Mouse (Mus musculus) right cerebral cortex, postnatal 25 days (tissue): ENCODE measurements around the gene Gdf11.

Source experiments
- DNase-seq: peaks from one replicate; pipeline ENCODE4 v3.0.0; 2022

Gene Gdf11

DNA sequence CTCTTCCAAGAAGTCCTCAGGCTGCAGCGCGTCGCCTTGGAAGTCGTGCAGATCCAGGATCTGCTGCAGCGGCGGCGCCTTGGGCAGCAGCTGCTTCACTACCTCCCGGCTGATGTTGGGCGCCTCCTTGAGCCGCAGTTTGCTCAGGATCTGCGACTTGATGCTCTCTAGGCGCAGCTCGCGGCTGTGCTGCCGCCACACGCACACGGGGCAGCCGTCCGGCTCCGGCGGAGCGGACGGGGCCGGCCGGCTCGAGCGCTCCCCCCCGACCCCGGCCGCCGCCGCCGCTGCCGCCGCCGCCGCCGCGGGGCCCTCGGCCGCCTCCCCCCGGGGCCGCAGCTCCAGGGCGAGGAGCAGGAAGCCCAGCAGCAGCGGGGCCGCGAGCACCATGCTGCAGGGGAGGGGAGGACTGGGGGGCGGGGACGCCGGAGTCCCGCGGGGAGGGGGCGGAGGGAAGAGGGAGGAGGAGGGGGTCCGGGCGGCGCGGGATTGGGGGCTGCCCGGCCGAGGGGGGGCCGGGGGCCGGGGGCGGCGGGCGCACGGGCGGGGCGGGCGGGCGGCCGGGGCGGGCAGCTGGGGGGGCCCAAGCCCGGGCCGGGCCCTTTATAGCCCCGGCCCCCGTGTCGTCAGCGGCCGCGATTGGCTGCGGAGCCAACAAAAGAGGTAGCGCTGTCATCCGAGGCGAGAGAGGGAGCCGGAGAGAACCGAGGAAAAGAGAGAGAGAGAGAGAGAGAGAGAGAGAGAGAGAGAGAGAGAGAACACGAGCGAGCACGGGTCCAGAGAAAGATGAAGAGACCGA lies at the start of gene Gdf11:
Gdf11 (minus strand) TSS at position 423 of the 799 bp plus-strand sequence.
- DNase-seq, result peak; percentile 49

DNA sequence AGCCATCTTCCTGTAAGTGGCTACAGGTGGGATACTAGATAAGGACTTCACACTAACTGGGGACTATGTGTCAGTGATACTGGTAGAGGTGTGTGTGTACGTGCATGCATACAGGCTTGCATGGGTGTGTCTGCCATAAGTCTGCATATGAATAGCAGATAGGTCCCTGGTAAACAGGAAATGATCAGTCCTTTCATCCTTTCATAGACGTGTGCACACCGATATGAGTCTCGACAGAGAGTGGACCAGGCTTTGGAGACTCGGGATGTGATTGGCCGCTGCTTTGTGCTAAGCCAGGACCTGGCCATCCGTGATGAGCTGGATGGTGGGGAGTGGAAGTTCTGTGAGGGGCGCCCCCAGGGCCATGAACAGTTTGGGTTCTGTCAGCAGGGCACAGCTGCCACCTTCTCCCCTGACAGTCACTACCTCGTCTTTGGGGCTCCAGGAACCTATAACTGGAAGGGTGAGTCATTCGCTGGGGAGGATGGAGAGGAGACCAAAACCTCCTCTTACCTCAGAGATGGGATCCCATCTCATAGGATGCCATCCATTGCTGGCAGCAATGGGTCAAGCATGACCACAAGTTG lies 49.0 kb upstream of the Gdf11 start:
- no peak for DNase-seq

DNA sequence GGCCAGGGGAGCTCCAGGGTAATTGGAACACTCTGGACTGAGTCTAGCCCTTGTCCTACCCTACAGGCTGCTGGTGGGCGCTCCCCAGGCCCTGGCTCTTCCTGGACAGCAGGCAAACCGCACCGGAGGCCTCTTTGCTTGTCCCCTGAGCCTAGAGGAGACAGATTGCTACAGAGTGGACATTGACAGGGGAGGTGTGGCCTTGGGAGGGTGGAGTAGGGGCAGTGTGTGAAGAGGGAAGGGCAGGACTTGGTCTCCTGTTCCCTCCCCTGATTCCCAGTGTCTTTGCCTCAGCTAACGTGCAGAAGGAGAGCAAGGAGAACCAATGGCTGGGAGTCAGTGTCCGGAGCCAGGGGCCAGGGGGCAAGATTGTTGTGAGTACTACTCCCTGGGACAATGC lies 47.5 kb upstream of the Gdf11 start:
- no peak for DNase-seq

DNA sequence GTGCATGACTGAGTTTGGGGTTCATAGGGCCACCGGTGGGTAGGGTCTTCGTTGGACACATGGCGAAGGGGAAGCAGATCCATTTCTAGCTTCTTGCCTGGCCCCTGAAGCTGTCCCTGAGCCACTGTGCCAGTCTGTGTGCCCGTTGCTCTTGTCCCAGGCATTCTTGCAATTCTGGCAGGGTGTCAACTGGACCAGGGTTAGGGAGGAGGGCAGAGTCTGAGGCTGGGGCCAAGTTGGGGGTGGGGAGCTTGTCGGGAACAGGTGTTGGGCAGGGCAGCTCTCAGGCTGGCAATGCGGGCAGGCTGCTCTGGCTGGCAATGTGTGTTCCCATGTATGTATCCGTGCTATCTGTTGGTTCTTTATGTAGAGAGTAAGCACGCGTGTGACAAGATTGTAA lies 46.9 kb upstream of the Gdf11 start:
- no peak for DNase-seq

DNA sequence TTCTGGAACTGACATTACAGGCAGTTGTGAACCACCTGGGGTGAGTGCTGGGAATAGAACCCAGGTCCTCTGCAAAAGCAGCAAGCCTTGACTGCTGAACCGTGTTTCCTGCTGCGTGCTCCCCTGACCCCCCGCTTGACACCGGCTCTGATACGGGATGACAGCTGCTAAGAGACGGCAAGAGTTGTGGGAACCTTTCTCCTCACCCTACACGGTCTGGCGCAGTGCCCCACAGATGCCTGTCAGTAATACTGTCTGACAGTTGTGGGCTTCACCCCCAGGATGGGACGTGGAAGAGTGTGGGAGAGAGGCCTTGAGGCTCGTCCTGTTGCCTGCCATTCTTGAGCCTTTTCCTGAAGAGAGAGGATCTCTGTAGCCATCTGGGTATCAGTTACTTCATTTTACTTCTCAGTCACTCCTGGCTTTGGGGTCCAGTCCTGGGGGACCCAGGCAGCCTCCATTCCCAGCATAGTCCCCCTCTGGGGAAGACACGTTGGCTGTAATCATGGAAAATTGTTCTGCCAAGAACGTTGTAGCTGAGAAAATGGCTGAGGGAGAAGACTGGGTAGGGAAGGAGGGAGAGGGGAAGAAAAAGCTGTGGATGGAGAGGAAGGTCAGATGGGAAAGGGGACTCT lies 46.4 kb upstream of the Gdf11 start:
- DNase-seq, result no peak

DNA sequence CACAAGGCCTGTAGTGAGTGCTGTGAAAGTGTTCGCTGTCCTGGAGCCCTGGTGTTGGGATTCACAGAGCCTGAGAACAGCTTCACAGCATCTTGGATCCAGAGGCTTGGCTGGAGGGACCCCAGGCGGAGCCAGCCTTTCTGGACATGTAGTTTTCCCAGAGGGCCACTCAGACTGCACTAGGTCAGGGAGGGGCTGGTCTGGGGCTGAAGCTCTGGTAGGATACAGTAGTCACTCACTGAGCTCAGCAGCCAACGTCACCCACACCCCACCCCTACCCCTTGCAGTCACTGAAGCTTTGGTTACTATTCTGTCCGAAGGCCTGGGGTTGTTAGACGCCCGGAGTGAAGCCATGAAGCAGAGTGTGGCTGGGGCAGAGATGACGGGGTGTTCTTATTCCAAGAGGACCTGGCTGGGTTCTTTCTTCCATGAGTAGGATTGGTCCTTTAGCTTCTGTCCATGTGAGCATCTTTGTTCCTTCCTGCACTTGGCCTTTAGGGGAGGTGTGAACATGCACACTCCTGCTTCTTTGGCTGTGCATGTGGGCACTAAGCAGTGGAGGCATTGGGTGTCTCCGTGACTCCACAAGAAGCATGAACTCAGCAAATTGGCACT lies 44.4 kb upstream of the Gdf11 start:
- no peak for DNase-seq

DNA sequence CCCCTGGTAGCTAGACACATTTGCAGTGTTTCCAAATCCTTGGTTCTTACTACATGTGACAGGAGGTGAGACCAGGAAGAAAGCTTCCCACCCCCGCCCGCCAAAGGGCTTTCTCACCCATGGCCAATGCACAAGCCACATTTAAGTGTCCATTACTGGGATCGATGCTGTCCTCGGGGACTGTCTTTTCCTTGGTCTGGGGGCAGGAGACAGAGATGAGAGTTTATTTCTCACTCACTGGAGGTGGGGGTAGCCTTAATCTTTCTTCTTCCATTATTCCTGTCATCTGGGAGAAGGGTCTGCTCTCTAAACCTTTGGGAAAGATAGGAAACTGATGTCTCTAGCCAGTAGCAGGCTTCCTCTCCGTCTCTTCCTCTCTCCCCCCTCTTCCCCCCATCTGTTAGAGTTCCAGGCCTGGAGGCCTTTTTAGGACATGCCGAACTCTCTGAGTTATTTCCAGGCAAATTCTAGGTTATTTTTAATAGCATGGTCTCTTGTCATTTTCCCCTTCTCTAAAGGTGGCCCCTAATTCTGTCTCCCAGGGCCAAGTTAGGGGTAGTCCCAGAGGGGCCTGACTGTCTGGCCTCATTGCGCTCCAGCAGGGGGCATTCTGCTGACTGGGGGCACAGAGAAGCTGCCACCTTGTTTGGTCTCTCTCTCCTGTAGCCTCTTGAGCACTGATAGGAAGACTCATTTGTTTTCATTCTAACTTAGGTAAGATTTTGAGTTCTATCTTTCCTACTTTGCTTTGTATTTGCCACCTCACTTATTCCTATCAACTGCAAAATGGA lies 43.7 kb upstream of the Gdf11 start:
- DNase-seq, result no peak

DNA sequence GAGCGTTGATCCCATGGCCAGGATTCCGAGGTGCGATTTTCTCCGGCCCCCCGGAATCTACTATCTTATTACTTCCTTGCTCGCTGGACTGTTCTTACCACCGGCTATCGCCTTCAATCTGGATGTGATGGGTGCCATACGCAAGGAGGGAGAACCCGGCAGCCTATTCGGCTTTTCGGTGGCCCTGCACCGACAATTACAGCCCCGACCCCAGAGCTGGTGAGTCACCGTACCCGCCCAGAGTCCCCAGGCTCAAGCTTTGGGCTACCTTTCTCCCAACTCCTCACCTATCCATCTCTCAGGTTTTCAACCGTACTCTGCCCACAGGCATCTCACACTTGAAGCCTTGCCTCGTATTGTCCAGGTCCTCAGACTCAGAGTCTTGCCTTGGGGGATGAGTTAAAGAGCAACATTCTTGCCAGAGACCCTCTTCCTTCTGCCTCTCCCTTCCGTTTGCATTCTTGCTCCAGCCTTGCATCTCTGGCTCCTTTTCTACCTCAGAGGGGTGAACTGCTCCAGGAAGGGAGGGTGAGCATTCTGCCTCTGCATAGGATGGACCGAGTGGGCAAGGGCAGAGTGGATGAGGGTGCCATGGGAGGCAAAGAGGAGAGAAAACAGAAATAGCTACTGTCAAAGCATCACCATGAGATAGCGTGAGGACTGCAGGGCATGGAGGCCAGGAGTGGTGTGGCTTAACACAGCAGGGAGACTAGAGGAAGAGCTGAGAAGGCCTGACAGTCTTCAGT lies 42.6 kb upstream of the Gdf11 start:
- DNase-seq, result no peak

DNA sequence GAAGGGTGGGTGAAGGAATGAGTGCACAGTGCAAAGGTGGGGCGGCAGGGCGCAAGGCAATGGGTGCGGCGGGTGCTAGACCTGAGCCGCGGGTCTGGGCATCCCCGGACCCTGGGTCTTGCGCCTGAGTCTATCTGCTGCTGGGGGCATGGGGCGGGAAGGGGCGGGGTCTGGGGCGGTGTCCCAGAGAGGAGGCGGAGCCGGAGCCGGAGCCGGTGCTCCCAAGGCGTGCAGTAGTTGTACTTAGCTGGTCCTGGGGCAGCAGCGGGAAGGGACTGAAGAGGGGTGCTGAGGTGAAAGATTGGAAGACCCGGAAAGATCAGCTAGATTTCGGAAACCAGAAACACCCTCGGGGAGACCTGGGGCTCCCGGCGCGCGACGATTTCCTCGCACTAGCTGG lies 42.1 kb upstream of the Gdf11 start, which contains the start of gene Itga7:
Itga7 (plus strand) TSS at position 245 of the 400 bp plus-strand sequence.
- no peak for DNase-seq

DNA sequence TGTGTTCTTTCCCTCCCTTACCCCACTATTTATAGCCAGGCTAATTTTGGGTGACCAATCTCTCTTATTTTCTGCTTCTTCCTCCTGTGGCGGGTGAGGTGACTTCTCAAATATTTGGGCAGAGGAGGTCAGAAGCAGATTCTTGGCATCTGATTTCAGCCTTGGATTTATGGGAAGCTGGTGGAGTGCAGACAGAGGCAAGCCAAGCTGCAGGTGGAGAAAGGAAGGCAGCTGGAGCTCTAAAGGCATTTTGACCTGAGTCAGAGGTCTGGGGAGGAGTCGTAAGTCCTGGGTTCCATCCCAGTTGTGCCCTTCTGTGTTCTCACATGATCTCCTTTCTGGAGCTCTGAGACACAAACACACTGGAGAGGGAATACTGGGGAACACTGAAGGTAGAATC lies 39.9 kb upstream of the Gdf11 start:
- DNase-seq, result no peak

DNA sequence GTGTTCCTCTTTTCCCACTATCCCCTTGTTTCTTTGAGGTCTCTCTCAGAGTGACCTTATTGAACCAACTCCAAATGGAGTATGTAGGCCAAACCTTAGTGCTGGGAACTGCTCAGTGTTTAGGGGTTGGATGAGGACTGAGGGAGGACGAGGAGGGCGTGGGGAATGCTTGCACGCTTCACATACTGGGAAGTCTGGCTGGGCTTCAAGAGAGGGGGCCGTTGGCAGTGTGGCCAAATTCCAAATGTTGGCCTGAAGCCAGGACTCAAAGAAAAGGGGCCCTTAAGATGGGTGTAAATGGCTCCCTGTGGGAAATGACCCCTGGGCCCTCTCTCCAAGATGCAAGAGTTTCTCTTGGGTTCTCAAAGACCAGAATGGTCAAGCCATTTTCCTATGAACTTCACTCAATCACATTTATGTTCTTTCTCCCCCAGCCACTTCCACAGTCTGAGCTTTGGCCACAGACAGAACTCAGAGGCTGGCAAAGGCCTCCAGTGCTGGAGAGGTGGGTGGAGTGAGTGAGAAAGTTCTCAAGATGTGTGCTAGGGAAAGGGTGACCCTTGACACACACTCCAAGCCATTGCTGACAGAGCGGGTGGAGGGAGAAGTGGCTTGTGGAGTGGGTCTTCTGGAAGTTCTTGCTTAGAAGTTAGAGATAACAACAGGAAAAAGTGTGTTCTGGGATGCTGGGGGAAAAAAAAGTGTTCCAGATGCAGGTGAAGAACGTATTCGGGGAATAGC lies 38.3 kb upstream of the Gdf11 start:
- no peak for DNase-seq

DNA sequence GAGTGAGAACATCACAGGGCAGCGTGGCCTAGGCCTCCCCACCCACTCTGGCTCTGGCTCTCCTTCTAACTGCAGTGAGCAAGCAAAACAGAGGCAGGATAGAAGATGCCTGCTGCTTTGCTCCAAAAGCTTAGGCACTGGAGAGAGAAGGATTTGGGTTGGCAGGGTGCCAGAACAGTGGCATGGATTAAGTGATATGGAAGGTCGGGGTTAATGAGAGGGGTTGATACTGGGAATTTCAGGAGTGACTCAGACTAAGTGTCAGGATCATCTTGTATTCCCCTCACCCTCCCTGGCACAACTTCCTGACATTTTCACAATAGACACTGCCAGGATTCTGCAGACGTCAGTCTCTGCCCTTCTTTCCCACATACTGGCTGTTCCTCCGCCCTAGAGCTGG lies 36.8 kb upstream of the Gdf11 start:
- no peak for DNase-seq

DNA sequence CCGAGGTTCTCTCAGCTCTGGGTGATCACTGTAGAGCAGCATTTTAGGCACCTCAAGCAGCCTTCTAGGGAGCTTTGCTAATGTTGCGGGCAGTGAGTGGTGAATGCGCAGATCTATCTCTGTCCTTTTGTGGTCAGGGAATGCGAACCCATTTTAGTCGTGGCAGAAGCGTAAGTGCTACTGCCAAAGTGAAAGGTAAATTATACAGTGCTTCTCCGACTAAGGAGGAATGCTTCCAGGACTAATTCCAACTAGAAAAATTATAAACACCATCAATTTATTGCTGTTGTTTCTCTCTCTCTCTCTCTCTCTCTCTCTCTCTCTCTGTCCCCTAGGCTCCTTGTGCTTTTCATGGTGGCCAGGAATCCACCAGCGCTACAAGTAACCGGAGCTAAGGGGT lies 32.4 kb upstream of the Gdf11 start, which contains the start of gene Bloc1s1:
Bloc1s1 (minus strand) TSS at position 101 of the 400 bp plus-strand sequence.
- DNase-seq, result no peak

DNA sequence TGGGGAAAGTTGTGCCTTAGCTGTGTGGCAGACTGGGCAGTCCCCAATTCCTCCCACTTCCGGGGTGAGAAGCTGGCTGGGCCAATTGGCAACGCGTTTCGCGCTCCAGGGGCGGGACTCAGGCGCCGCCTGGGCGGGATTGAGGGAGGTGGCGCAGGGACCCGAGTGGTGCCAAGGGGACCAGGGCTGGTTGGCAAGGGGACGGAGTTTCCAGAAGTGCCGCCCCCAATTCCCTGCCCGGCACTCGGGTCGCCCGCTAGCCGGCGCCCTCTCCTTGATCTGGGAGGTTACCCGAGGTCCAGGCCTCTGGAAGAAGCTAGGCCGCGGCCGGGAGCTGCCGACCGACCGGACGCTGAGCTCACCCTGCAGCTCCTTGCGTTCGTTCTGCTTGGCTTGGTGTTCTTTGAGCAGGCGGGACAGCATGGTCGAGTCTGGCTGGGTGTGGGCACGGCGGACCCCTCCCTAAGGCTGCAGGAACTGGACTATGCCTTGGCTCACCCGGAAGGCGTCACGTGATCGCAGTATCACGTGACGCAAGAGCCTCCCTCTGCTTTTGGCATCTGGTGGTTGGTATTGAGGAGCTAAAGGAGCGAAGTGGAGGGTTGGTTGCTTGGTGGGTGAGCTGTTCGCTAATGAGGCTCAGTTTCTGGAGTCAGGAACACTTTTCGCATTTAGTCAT lies 31.6 kb upstream of the Gdf11 start:
- DNase-seq, result peak; percentile 97

DNA sequence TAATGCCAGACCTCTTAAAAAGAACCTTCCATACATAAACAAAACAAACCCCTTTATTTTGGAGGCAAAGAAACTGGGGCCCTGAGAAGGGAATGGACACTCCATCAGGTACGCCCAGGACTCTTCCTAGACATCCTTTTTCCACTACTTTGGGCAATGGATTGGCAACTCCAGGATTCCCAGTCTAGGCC lies 31.2 kb upstream of the Gdf11 start, which contains the start of gene Rdh5:
Rdh5 (minus strand) TSS at position 67 of the 191 bp plus-strand sequence.
- DNase-seq, result no peak

DNA sequence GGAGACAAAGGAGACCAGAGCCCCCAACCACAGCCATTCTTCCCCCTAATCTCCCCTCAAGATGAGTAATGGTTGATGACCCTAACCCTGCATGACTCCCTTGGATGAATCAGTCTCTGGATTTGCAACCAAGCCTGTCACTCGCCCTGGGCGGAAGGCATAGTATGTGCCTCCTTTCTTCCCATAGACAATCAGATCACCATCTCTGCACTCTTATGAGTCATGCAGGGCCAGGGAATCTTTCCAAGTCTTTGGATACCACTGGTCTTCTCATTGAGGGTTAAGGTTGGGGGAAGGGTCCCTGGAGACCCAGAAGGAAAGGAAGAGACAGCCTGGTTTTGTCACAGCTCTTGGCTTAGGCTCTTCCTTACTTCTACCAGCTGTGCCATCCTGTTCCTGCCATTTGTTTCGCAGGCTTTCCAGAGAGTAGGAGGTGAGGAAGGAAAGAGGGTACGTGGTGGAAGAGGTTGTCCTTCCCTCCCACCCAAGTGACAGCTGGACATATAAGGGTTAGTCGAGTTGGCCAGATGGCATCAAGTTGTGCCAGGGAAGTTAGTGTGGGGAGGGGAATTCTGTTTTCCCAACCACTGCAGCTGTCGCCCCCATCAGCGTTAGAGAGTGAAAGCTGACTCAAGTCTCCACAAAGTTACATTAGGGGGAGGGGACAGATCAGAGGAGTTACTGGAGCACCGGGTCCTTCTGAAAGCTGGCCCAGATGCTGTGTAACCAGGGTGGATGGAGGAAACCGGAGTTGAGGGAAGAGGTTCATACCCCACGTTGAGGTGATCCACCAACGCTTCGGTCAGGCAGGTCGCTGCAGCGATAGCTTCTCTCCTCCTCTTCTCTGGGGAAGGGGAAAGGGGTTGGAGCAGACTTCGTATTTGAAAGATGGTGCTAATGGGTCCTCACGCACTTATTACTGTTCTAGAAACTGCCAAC lies 30.6 kb upstream of the Gdf11 start:
- DNase-seq, result no peak

DNA sequence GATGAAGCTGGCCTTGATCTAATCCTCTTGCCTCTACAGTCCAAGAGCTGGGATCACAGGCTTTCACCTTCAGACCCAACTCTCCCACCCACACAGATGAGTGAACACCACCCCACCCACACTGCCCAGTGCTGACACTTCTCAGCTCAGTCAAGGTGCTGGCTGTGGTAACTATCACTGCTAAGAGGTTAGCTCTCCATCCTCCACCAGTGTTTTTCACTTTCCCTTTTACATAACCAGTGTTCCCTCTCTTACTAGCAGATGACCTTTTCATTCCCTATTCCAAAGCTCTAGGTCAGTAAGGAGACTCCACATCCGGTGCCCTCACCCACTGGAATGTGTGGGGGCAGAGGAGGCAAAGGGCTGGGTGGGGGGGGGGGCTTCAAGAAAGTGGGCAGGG lies 29.7 kb upstream of the Gdf11 start:
- no peak for DNase-seq

DNA sequence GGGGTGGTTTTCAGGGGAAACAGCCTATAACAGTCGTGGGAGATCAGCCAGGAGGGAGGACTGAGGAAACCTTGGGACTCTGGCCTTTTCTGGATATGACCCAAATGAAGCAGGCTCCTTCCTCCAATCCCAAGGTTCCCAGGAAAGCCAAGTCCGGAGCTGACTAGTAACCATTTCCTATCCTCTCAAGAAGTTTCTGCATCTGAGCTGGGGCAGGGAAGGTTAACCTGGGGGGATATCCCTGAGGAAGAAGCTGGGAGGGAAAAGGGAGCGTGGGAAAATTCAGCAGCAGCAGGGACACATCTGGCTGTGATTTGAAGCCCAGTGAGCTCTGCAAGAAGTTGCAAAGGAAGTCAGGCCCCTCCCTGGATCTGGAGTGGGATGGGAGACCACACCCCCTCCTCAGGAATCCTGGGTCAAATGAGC lies 29.2 kb upstream of the Gdf11 start:
- no peak for DNase-seq

DNA sequence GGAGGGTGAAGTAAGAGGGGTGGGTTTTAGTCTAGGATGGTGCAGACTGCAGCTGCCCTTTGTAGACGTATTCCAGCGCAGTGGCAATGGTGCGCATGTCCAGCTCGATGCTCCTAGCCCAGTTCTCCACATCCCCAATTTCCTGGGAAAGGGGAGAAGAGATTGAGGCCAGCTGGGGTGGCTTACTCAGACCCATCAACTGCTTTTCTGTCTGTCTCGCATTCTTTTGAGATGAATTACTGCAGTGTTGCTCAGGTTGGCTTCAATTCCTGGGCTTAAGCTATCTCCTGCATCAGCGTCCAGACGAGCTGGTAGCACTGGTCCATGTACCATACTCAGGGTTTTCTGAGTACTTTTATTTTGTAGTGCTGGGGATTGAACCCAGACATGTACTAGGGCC lies 28.4 kb upstream of the Gdf11 start:
- DNase-seq, result no peak

DNA sequence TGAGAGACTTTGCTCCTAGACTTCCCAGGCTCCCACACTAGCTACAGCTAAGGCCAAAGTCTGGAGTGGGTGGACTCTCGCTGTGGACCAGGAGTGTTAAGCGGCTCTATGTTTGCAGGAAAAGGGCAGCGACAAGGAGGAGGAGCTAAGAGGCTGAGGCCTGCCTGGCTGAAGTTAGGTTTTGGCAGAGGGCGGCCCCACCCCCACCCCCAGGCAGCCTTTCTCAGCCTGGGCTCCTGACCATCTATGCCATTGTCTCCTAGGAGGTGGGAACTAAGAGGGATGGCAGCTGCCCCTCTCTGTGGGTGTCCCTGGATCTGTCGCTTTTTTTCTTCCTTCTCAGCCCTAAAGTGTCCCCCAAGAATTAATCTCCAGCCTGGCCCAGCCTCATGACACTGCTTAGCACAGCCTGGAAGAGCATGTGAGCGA lies 27.7 kb upstream of the Gdf11 start:
- DNase-seq, result no peak
